Mouse (Mus musculus) C2C12 (cell line): ENCODE measurements around the gene Gigyf1. TPM values are rescaled to one million over a fixed set of nuclear protein-coding genes. Genes with fewer than 3 reads are reported as not detected.

Experiments
- H3K27me3 ChIP-seq: one replicate; pipeline ENCODE4 v1.6.1; 2011; ENCODE audit not compliant: control insufficient read depth, insufficient read depth, insufficient read length
- H3K36me3 ChIP-seq: one replicate; pipeline ENCODE4 v1.6.1; 2011; ENCODE audit not compliant: control insufficient read depth, insufficient read depth
- H3K4me3 ChIP-seq: one replicate; pipeline ENCODE4 v1.5.1; 2011; ENCODE audit warnings: mild to moderate bottlenecking, control low read depth; ENCODE audit not compliant: poor library complexity, insufficient read depth, severe bottlenecking
- H3K79me2 ChIP-seq: one replicate; pipeline ENCODE4 v1.6.1; 2011; ENCODE audit not compliant: control insufficient read depth, insufficient read depth
- H3K79me3 ChIP-seq: one replicate; pipeline ENCODE4 v1.6.1; 2011; ENCODE audit warnings: low read depth, control low read depth
- H3ac ChIP-seq: one replicate; pipeline ENCODE3; 2011; ENCODE audit warnings: low read depth; ENCODE audit not compliant: control insufficient read depth, insufficient read length
- CEBPB ChIP-seq: IDR thresholded peaks from one replicate; pipeline ENCODE4 v1.6.1; 2011; ENCODE audit warnings: low read depth, mild to moderate bottlenecking, control low read depth, moderate library complexity
- CTCF ChIP-seq: IDR thresholded peaks from one replicate; pipeline ENCODE4 v1.5.1; 2011; ENCODE audit not compliant: control insufficient read depth, insufficient read depth, insufficient read length
- FOSL1 ChIP-seq: IDR thresholded peaks from one replicate; pipeline ENCODE4 v1.8.0; 2011; ENCODE audit warnings: mild to moderate bottlenecking, low read length; ENCODE audit not compliant: poor library complexity, insufficient read depth, severe bottlenecking
- MAX ChIP-seq: IDR thresholded peaks from one replicate; pipeline ENCODE4 v1.6.1; 2011; ENCODE audit warnings: mild to moderate bottlenecking, control low read depth
- MYOD1 ChIP-seq: IDR thresholded peaks from one replicate; pipeline ENCODE4 v1.6.1; 2011; ENCODE audit warnings: low read depth; ENCODE audit not compliant: control insufficient read depth, insufficient read length
- MYOG ChIP-seq: IDR thresholded peaks from one replicate; pipeline ENCODE4 v1.6.1; 2011; ENCODE audit not compliant: control insufficient read depth, insufficient read length; ENCODE audit errors: extremely low read depth
- USF1 ChIP-seq: IDR thresholded peaks from one replicate; pipeline ENCODE4 v1.6.1; 2011; ENCODE audit warnings: low read depth, mild to moderate bottlenecking, control low read depth, moderate library complexity
- microRNA-seq: library from miRNA; unstranded; fragments of <30 nt; microRNA quantifications from one replicate; pipeline ENCODE4, GENCODE M21; 2019; ENCODE audit warnings: borderline microRNAs expressed
- polyA plus RNA-seq: library from polyadenylated mRNA; unstranded; fragments of >200 nt; fragmentation: generic; extraction: Trizol; gene quantifications from one replicate; pipeline ENCODE4 v1.2.1, GENCODE M21; 2012; ENCODE audit warnings: missing spikeins

Gene Gigyf1
- polyA plus RNA-seq, 1 experiment, result 6.9 TPM

DNA sequence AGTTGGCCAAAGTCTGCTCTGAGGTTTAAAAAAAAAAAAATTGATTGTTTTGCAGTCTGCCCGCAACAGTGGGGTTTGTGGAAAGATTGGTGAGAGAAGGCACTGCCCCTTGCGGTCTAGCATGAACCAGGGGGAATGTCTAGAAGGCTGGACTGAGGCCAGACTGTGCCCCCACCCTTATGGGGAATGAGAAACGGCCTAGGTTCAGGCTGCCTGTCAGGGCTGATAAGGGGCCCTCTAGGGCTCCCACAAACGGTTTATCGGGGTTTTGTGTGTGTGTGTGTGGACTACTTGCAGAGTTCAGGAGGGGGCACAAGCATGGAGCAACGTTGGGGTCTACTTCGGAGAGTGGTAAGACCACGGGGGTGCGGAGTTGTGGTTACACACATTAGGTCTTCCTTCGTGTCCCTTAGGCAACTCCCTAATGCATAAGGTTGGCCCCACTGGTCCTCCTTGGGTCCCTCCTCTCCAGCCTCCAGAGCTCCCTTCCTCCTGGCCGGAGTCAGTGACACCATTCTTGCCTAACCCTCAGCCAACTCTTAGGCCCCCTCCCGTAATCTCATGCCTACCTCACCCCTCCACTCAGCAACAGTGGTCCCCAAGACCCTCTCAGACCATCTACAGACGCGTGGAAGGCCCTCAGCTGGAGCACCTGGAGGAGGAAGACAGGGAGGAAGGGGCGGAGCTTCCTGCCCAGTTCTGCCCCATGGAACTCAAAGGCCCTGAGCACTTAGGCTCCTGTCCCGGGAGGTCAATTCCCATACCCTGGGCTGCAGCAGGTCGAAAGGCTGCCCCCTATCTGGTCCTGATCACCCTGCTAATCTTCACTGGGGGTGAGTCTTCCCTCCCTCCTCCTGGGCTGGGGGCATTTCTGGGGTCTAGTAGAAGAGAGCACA is 52.6 kb downstream of the Gigyf1 start:
- TF ChIP-seq MAX (no peak), CTCF (no peak), FOSL1 (no peak), MYOD1 (no peak), USF1 (no peak), CEBPB (no peak), MYOG (no peak)
- no peak overlapping the region for H3K4me3 ChIP-seq
- H3K79me2 ChIP-seq, result no peaks in the 10 kb centered on the region
- no peaks in the 10 kb centered on the region for H3K79me3 ChIP-seq
- no peaks in the 10 kb centered on the region for H3K36me3 ChIP-seq
- H3ac ChIP-seq, result no peak overlapping the region
- H3K27me3 ChIP-seq, result peaks cover 24% of the 10 kb centered on the region

DNA sequence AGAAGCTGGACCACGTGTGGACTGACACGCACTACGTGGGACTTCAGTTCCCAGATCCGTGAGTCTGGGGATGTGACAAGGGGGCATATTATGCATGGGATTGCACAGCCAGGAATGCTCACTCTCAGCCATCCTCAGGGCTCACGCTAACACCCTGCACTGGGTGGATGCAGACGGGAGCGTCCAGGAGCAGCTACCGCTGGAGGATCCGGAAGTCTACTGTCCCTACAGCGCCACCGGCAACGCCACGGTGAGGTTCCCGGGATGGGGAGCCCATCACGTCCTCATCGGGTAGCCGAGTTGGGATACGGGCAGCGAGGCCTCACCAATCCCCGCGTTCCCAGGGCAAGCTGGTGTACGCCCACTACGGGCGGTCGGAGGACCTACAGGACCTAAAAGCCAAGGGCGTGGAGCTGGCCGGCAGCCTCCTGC is 56.1 kb downstream of the Gigyf1 start:
- no peak for TF ChIP-seq MAX
- TF ChIP-seq CEBPB, result no peak
- TF ChIP-seq MYOD1, result no peak
- TF ChIP-seq MYOG, result no peak
- no peak for TF ChIP-seq FOSL1
- TF ChIP-seq CTCF, result no peak
- no peak for TF ChIP-seq USF1
- H3K27me3 ChIP-seq, result peaks cover 13% of the 10 kb centered on the region
- H3K79me2 ChIP-seq, result no peaks in the 10 kb centered on the region
- H3K79me3 ChIP-seq, result no peaks in the 10 kb centered on the region
- H3K4me3 ChIP-seq, result no peak overlapping the region
- H3ac ChIP-seq, result no peak overlapping the region
- no peaks in the 10 kb centered on the region for H3K36me3 ChIP-seq

Small RNAs within 50 kb of the gene (microRNA-seq; reads per million reads assigned to microRNA genes)
- gene Mir6418, result 2.0 reads per million, percentile 39 among the genes with 10 or more reads in this experiment

Other genes with a start within 250 kb of the Gigyf1 start
- gene Ache, start 231.0 kb upstream of the Gigyf1 start, polyA plus RNA-seq, result 0.06 TPM
- gene Ufsp1, start 223.9 kb upstream of the Gigyf1 start, polyA plus RNA-seq, result 10.6 TPM
- 130 TPM for gene Srrt, start 210.9 kb upstream of the Gigyf1 start, polyA plus RNA-seq
- 80.0 TPM for gene Trip6, start 204.1 kb upstream of the Gigyf1 start, polyA plus RNA-seq
- gene Slc12a9, start 185.0 kb upstream of the Gigyf1 start, polyA plus RNA-seq, result 7.3 TPM
- 25.2 TPM for gene Ephb4, start 168.4 kb upstream of the Gigyf1 start, polyA plus RNA-seq
- 0.01 TPM for gene Zan, start 41.5 kb upstream of the Gigyf1 start, polyA plus RNA-seq
- gene Pop7, start 16.0 kb upstream of the Gigyf1 start, polyA plus RNA-seq, result 63.5 TPM
- gene Epo, start 14.7 kb downstream of the Gigyf1 start, polyA plus RNA-seq, result not detected
- gene Gnb2, start 15.0 kb downstream of the Gigyf1 start, polyA plus RNA-seq, result 672 TPM
- not detected for gene Actl6b, start 35.0 kb downstream of the Gigyf1 start, polyA plus RNA-seq
- gene Tfr2, start 51.3 kb downstream of the Gigyf1 start, polyA plus RNA-seq, result 0.14 TPM
- gene Mospd3, start 82.5 kb downstream of the Gigyf1 start, polyA plus RNA-seq, result 28.6 TPM
- gene Pcolce, start 95.2 kb downstream of the Gigyf1 start, polyA plus RNA-seq, result 651 TPM
- gene Fbxo24, start 110.5 kb downstream of the Gigyf1 start, polyA plus RNA-seq, result 0.29 TPM
- 27.5 TPM for gene Lrch4, start 110.6 kb downstream of the Gigyf1 start, polyA plus RNA-seq
- 5.0 TPM for gene Gm20605, start 110.6 kb downstream of the Gigyf1 start, polyA plus RNA-seq
- 4.4 TPM for gene Sap25, start 122.8 kb downstream of the Gigyf1 start, polyA plus RNA-seq
- gene Irs3, start 127.2 kb downstream of the Gigyf1 start, polyA plus RNA-seq, result 0.05 TPM
- 15.6 TPM for gene Agfg2, start 166.2 kb downstream of the Gigyf1 start, polyA plus RNA-seq
- gene Nyap1, start 223.1 kb downstream of the Gigyf1 start, polyA plus RNA-seq, result 3.6 TPM
- 32.4 TPM for gene Tsc22d4, start 227.2 kb downstream of the Gigyf1 start, polyA plus RNA-seq